In the genomic region with DNA sequence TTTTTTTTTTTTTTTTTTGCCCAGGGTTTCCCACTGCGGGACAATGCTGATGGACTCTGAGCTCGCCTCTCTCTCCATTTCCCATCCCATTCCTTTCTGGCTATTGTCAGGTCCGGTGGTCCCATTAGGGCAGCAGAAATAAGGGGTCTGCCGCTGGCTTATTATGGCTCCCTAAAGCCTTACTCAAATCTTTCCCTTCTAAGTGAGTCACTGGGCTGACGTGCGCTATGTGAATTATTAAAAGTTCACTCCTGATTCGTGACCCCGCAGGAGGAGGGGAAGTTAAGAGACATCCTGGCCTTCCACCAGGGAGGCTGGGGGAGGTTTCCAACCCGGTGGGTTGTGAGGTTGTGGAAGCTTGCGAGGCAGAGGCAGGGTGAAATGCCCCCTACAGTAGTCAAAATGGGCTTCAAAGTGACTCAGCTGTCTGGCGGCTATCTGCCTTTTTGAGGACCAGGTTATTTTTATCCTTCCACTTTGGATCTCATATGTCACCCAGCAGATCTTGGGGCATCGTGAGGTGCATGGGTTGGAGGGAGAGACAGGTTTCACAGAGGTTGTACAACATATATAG, we compare ENCODE assay signal across 8 mouse cellular contexts. TPM values are rescaled to one million over a fixed set of nuclear protein-coding genes. Genes with fewer than 3 reads are reported as not detected.
DNase-seq lines count a peak whose midpoint lies in the region; ATAC-seq and TF ChIP-seq lines count a peak whose summit lies in the region.

No protein-coding gene starts in this region.

- no peak overlapping the region for H3K27ac ChIP-seq in ES-E14 (ENCODE audit: insufficient read depth, low read depth, low read length, poor library complexity, severe bottlenecking)
- H3K27ac ChIP-seq in forebrain, embryonic 14.5 days (ENCODE audit: low read depth, low read length), result no peak overlapping the region
- peak overlapping the region; percentile 66; the same call in 1 of the 2 replicates for H3K27ac ChIP-seq in hindbrain, embryonic 10.5 days
- peak overlapping the region; percentile 91 for H3K27ac ChIP-seq in midbrain, embryonic 14.5 days (replicated peaks; ENCODE audit: low read depth, low read length)

- H3K4me3 ChIP-seq in ES-E14 (ENCODE audit: insufficient read depth in 1 of 2, low read depth in 1 of 2, low read length in 2 of 2, poor library complexity in 1 of 2, severe bottlenecking in 1 of 2), result peak overlapping the region; percentile 81 to 95
- peak overlapping the region; percentile 78 for H3K4me3 ChIP-seq in forebrain, embryonic 14.5 days (ENCODE audit: low read depth, low read length)
- peak overlapping the region; percentile 75 for H3K4me3 ChIP-seq in hindbrain, embryonic 10.5 days
- peak overlapping the region; percentile 78 for H3K4me3 ChIP-seq in midbrain, embryonic 14.5 days (replicated peaks; ENCODE audit: low read depth, low read length)

- no peaks in the 10 kb centered on the region for H3K36me3 ChIP-seq in ES-E14 (ENCODE audit: control insufficient read depth, insufficient read depth, low read length, poor library complexity, severe bottlenecking)
- no peaks in the 10 kb centered on the region for H3K36me3 ChIP-seq in forebrain, embryonic 14.5 days (ENCODE audit: control insufficient read depth, insufficient read depth, low read length)
- no peaks in the 10 kb centered on the region for H3K36me3 ChIP-seq in hindbrain, embryonic 10.5 days
- H3K36me3 ChIP-seq in midbrain, embryonic 14.5 days (ENCODE audit: control insufficient read depth, insufficient read depth, low read length), result no peaks in the 10 kb centered on the region

- 6% methylated on average over 12 of the region's 12 CpGs for WGBS in forebrain, embryonic 14.5 days
- WGBS in hindbrain, embryonic 10.5 days, result 7% methylated on average over 12 of the region's 12 CpGs
- 7% methylated on average over 12 of the region's 12 CpGs for WGBS in midbrain, embryonic 14.5 days

- DNase-seq in ES-E14 (ENCODE audit: low read depth, low spot score) (no peak), adipocyte (ENCODE audit: low spot score) (no peak)
- peak; percentile 5 for DNase-seq in adrenal gland, adult 8-10 months
- peak; percentile 10 for DNase-seq in forebrain, embryonic 14.5 days (ENCODE audit: low spot score)
- DNase-seq in hindbrain, embryonic 10.5 days (ENCODE audit: low spot score), result peak; percentile 17
- DNase-seq in midbrain, embryonic 14.5 days, result peak; percentile 43
- DNase-seq in urinary bladder, postnatal 14 days (ENCODE audit: low spot score), result no peak

- H3K9me3 ChIP-seq in ES-E14 (ENCODE audit: control insufficient read depth, insufficient read depth, low read depth, low read length), result no peaks in the 10 kb centered on the region
- H3K9me3 ChIP-seq in forebrain, embryonic 14.5 days (replicated peaks; ENCODE audit: control insufficient read depth, low read length), result no peaks in the 10 kb centered on the region
- no peaks in the 10 kb centered on the region for H3K9me3 ChIP-seq in hindbrain, embryonic 10.5 days
- no peaks in the 10 kb centered on the region for H3K9me3 ChIP-seq in midbrain, embryonic 14.5 days (ENCODE audit: control insufficient read depth, low read length)

- peaks cover 6 to 17% of the 10 kb centered on the region in 2 experiments for H3K4me1 ChIP-seq in ES-E14 (ENCODE audit: control insufficient read depth in 2 of 2, insufficient read depth in 2 of 2, low read length in 2 of 2, poor library complexity in 1 of 2)
- H3K4me1 ChIP-seq in forebrain, embryonic 14.5 days (ENCODE audit: control insufficient read depth, insufficient read depth, low read length), result peaks cover 2% of the 10 kb centered on the region; the same call in 1 of the 2 replicates
- H3K4me1 ChIP-seq in hindbrain, embryonic 10.5 days (replicated peaks), result peaks cover 16% of the 10 kb centered on the region
- H3K4me1 ChIP-seq in midbrain, embryonic 14.5 days (ENCODE audit: control insufficient read depth, insufficient read depth, low read length), result peaks cover 13% of the 10 kb centered on the region

- H3K4me2 ChIP-seq in forebrain, embryonic 14.5 days (ENCODE audit: low read length), result peak overlapping the region; percentile 64
- peak overlapping the region; percentile 81 for H3K4me2 ChIP-seq in midbrain, embryonic 14.5 days (ENCODE audit: low read length)

- H3K9ac ChIP-seq in ES-E14 (ENCODE audit: insufficient read depth, low read depth, low read length, poor library complexity, severe bottlenecking), result peak overlapping the region; percentile 25; the same call in 1 of the 2 replicates
- H3K9ac ChIP-seq in forebrain, embryonic 14.5 days (ENCODE audit: low read length), result peak overlapping the region; percentile 77
- peak overlapping the region; percentile 88 for H3K9ac ChIP-seq in midbrain, embryonic 14.5 days (replicated peaks; ENCODE audit: low read length)

- no peaks in the 10 kb centered on the region for H3K27me3 ChIP-seq in forebrain, embryonic 14.5 days (replicated peaks; ENCODE audit: control insufficient read depth, insufficient read depth, low read length)
- no peaks in the 10 kb centered on the region for H3K27me3 ChIP-seq in hindbrain, embryonic 10.5 days (ENCODE audit: insufficient read depth, poor library complexity, severe bottlenecking)
- no peaks in the 10 kb centered on the region for H3K27me3 ChIP-seq in midbrain, embryonic 14.5 days (ENCODE audit: control insufficient read depth, insufficient read depth, low read length)

- in situ Hi-C loops in ES-E14 (cut with MboI; ENCODE audit: low sequenced_read_pairs in 2 of 2, unreplicated experiment in 2 of 2), result no loop called here

- peak; percentile 9; the same call in 1 of the 2 replicates for ATAC-seq in forebrain, embryonic 14.5 days
- no peak for ATAC-seq in midbrain, embryonic 14.5 days (ENCODE audit: low FRiP score, low TSS enrichment)
- no peak for ATAC-seq in frontal cortex, adult (ENCODE audit: low TSS enrichment)

TF ChIP-seq in ES-E14, 5 proteins besides CTCF, POLR2A, EP300 and RAD21:
- no peak for TF ChIP-seq HCFC1 (IDR thresholded peaks at IDR 0.05; ENCODE audit: borderline replicate concordance, insufficient read depth, low read length)
- no peak for TF ChIP-seq ZC3H11A (IDR thresholded peaks at IDR 0.05; ENCODE audit: borderline replicate concordance, low read depth, low read length)
- no peak for TF ChIP-seq CHD2 (IDR thresholded peaks at IDR 0.05; ENCODE audit: low read depth, low read length)
- no peak for TF ChIP-seq MAFK (IDR thresholded peaks at IDR 0.05; ENCODE audit: insufficient read depth, low read depth, low read length)
- TF ChIP-seq ZNF384 (IDR thresholded peaks at IDR 0.05; ENCODE audit: low read depth, low read length), result 0 out of 2 replicates have a peak, but pooled peaks have one; percentile 34

RNA-seq across cellular contexts. Expression of a gene that starts 1.1 kb away (rescaled TPM):
- total RNA-seq in ES-E14 (2012; rRNA removed), result 6.2 TPM in 2 replicates
- total RNA-seq in adrenal gland, adult 8-10 months (2022), result 1 to 10 TPM; 1.8 to 6.1 (median 5.3) TPM
- polyA plus RNA-seq in forebrain, embryonic 14.5 days (2014; fragmentation: Nextera tagmentation; extraction: Ambion mirVana), result 6.0 and 6.7 TPM in 2 replicates
- polyA plus RNA-seq in hindbrain, embryonic 10.5 days (2016; fragmentation: Nextera tagmentation; extraction: Ambion mirVana), result 5.3 and 6.7 TPM in 2 replicates
- polyA plus RNA-seq in midbrain, embryonic 14.5 days (2014; fragmentation: Nextera tagmentation; extraction: Ambion mirVana), result 11.0 and 12.3 TPM in 2 replicates

Comparison
In these comparisons a context has a peak if more than half of its experiments do, and no peak if none do; other contexts are left out.
1. DNase-seq: peak in adrenal gland, adult 8-10 months (single experiment), forebrain, embryonic 14.5 days (single experiment), hindbrain, embryonic 10.5 days (single experiment) and midbrain, embryonic 14.5 days (single experiment); none in ES-E14 (single experiment), adipocyte (single experiment) and urinary bladder, postnatal 14 days (single experiment).
2. H3K27ac ChIP-seq: peak in hindbrain, embryonic 10.5 days (single experiment) and midbrain, embryonic 14.5 days (single experiment); none in ES-E14 (single experiment) and forebrain, embryonic 14.5 days (single experiment).
3. H3K9ac ChIP-seq: peak in every context shown above with its lines; median percentile 88 in midbrain, embryonic 14.5 days; 77 in forebrain, embryonic 14.5 days; 25 in ES-E14.
4. Peak in every context shown above with its lines, with median percentiles within 50 percentile points of each other: H3K4me3 ChIP-seq.